ENCODE assay signal across 8 mouse cellular contexts in genomic region chr6:50254723-50255184, GRCm38 (mm10). TPM values are rescaled to one million over a fixed set of nuclear protein-coding genes. Genes with fewer than 3 reads are reported as not detected.
DNase-seq lines count a peak whose midpoint lies in the region; ATAC-seq and TF ChIP-seq lines count a peak whose summit lies in the region.

No protein-coding gene starts in this region.

- TF ChIP-seq CTCF in MEL (IDR thresholded peaks at IDR 0.05 in 2 of 3, conservative IDR thresholded peaks at IDR 0.05 in 1 of 3; ENCODE audit: control insufficient read depth in 1 of 3, insufficient read depth in 1 of 3, low read depth in 2 of 3, low read length in 3 of 3, poor library complexity in 1 of 3, severe bottlenecking in 1 of 3), result no peak

- TF ChIP-seq EP300 in MEL (IDR thresholded peaks at IDR 0.05; ENCODE audit: low read depth in 1 of 2, low read length in 2 of 2), result peak; percentile 46 to 51; a peak in 3 of 4 replicates

- peaks cover 0 to 7% of the 10 kb centered on the region in 2 experiments; a peak in 2 of 4 replicates for H3K36me3 ChIP-seq in MEL (ENCODE audit: control insufficient read depth in 1 of 2, insufficient read depth in 2 of 2, low read length in 2 of 2)

- H3K4me1 ChIP-seq in MEL (ENCODE audit: control insufficient read depth in 1 of 2, insufficient read depth in 2 of 2, low read length in 2 of 2), result peaks cover 4 to 8% of the 10 kb centered on the region in 2 experiments; a peak in 3 of 4 replicates

- peak overlapping the region; percentile 25 to 48 for H3K4me3 ChIP-seq in MEL (ENCODE audit: control insufficient read depth in 1 of 2, insufficient read depth in 1 of 2, low read depth in 2 of 2, low read length in 2 of 2)

- TF ChIP-seq RAD21 in MEL (IDR thresholded peaks at IDR 0.05; ENCODE audit: low read depth, low read length), result no peak

- peak overlapping the region; percentile 10; the same call in 1 of the 2 replicates for H3K9ac ChIP-seq in MEL (ENCODE audit: control insufficient read depth, low read depth, low read length, poor library complexity, severe bottlenecking)

- no peak for ATAC-seq in activated CD4-positive, CD25-positive, alpha-beta regulatory T cell, adult 4 months

- no peaks in the 10 kb centered on the region for H3K9me3 ChIP-seq in MEL (replicated peaks; ENCODE audit: insufficient read depth, low read length)

- peak; percentile 87 for DNase-seq in MEL (ENCODE audit: low read depth, low spot score)
- DNase-seq in adrenal gland, postnatal 4 days (ENCODE audit: low spot score in 2 of 2), result peak; percentile 8 to 24
- peak; percentile 66 for DNase-seq in heart, adult 8-10 months (ENCODE audit: low spot score)
- peak; percentile 91 for DNase-seq in kidney, postnatal 25 days
- DNase-seq in lung, postnatal 4 days, result peak; percentile 66 to 75
- peak; percentile 80 for DNase-seq in telencephalon, adult 2 months (ENCODE audit: low read depth, low spot score)
- DNase-seq in thymus, postnatal 0 days (ENCODE audit: low spot score), result no peak

- H3K27ac ChIP-seq in MEL (ENCODE audit: control insufficient read depth, low read depth, low read length), result peak overlapping the region; percentile 33; the same call in 1 of the 2 replicates

- H3K79me2 ChIP-seq in MEL (ENCODE audit: control insufficient read depth, insufficient read depth, low read length, poor library complexity), result no peaks in the 10 kb centered on the region

- peaks cover 4% of the 10 kb centered on the region in 2 experiments for H3K27me3 ChIP-seq in MEL (ENCODE audit: control insufficient read depth in 1 of 2, insufficient read depth in 2 of 2, low read length in 2 of 2)

- TF ChIP-seq POLR2A in MEL (IDR thresholded peaks at IDR 0.05; ENCODE audit: control insufficient read depth in 1 of 2, insufficient read depth in 1 of 2, low read depth in 1 of 2, low read length in 2 of 2, poor library complexity in 1 of 2), result no peak

TF ChIP-seq in MEL, 35 proteins besides CTCF, POLR2A, EP300 and RAD21:
- TF ChIP-seq NELFE (IDR thresholded peaks at IDR 0.05; ENCODE audit: low read depth, low read length) (no peak), E2F4 (IDR thresholded peaks at IDR 0.05; ENCODE audit: borderline replicate concordance, low read depth, low read length) (no peak), MAX (IDR thresholded peaks at IDR 0.05; ENCODE audit: low read length) (peak; percentile 83), HCFC1 (IDR thresholded peaks at IDR 0.05; ENCODE audit: low read depth, low read length) (no peak), MYC (IDR thresholded peaks at IDR 0.05; ENCODE audit: low read depth, low read length) (no peak), MYB (IDR thresholded peaks at IDR 0.05; ENCODE audit: low read depth, low read length) (no peak), CHD2 (IDR thresholded peaks at IDR 0.05; ENCODE audit: low read length) (no peak), CHD1 (IDR thresholded peaks at IDR 0.05; ENCODE audit: low read depth, low read length) (no peak), MEF2A (IDR thresholded peaks at IDR 0.05; ENCODE audit: extremely low read depth, insufficient replicate concordance, low read depth, low read length, poor library complexity, severe bottlenecking) (no peak), BHLHE40 (IDR thresholded peaks at IDR 0.05; ENCODE audit: borderline replicate concordance, low read depth, low read length) (no peak), GABPA (IDR thresholded peaks at IDR 0.05; ENCODE audit: low read depth, low read length) (no peak), MXI1 (IDR thresholded peaks at IDR 0.05; ENCODE audit: low read depth, low read length) (peak; percentile 72), TCF12 (IDR thresholded peaks at IDR 0.05; ENCODE audit: low read depth, low read length) (no peak), TAL1 (IDR thresholded peaks at IDR 0.05; ENCODE audit: low read length) (no peak), ZKSCAN1 (IDR thresholded peaks at IDR 0.05; ENCODE audit: low read depth, low read length) (no peak), POLR2AphosphoS5 (IDR thresholded peaks at IDR 0.05; ENCODE audit: borderline replicate concordance, low read depth, low read length) (no peak), SIN3A (IDR thresholded peaks at IDR 0.05; ENCODE audit: low read length) (0 out of 2 replicates have a peak, but pooled peaks have one; percentile 26), JUND (IDR thresholded peaks at IDR 0.05; ENCODE audit: low read depth, low read length) (peak; percentile 71; the same call in 1 of the 2 replicates), ZMIZ1 (IDR thresholded peaks at IDR 0.05; ENCODE audit: low read depth, low read length) (no peak), USF1 (IDR thresholded peaks at IDR 0.05; ENCODE audit: low read depth, low read length) (peak; percentile 86), ETS1 (IDR thresholded peaks at IDR 0.05; ENCODE audit: low read depth, low read length) (peak; percentile 62), ZC3H11A (IDR thresholded peaks at IDR 0.05; ENCODE audit: low read depth, low read length) (no peak), NRF1 (IDR thresholded peaks at IDR 0.05; ENCODE audit: insufficient read depth, low read depth, low read length, poor library complexity, severe bottlenecking) (no peak), USF2 (IDR thresholded peaks at IDR 0.05; ENCODE audit: borderline replicate concordance in 1 of 2, insufficient read depth in 1 of 2, low read depth in 1 of 2, low read length in 2 of 2) (peak in 1 of 2 experiments; percentile 44; a peak in 1 of 4 replicates), MAFK (IDR thresholded peaks at IDR 0.05; ENCODE audit: borderline replicate concordance, low read depth, low read length) (no peak), TBP (IDR thresholded peaks at IDR 0.05; ENCODE audit: low read depth, low read length) (no peak), UBTF (IDR thresholded peaks at IDR 0.05; ENCODE audit: borderline replicate concordance, insufficient read depth, low read depth, low read length) (no peak), SMC3 (IDR thresholded peaks at IDR 0.05; ENCODE audit: low read depth, low read length) (no peak), RCOR1 (IDR thresholded peaks at IDR 0.05; ENCODE audit: low read depth, low read length) (no peak), KAT2A (conservative IDR thresholded peaks at IDR 0.05; ENCODE audit: low read depth, low read length) (no peak), POLR2AphosphoS2 (IDR thresholded peaks at IDR 0.05; ENCODE audit: low read length) (no peak), ELF1 (IDR thresholded peaks at IDR 0.05; ENCODE audit: low read depth, low read length) (no peak), ZNF384 (IDR thresholded peaks at IDR 0.05; ENCODE audit: low read depth, low read length) (0 out of 2 replicates have a peak, but pooled peaks have one; percentile 43), GATA1 (IDR thresholded peaks at IDR 0.05; ENCODE audit: low read depth, low read length) (no peak), MAZ (IDR thresholded peaks at IDR 0.05; ENCODE audit: low read depth, low read length) (no peak)
TF ChIP-seq in MEL: peak in this region for 8.

RNA-seq across cellular contexts. Expression of gene Gsdme, which starts 8.9 kb away (rescaled TPM):
- total RNA-seq in MEL (2012; rRNA removed), result 0.20 and 0.27 TPM in 2 replicates
- 1 to 10 TPM in 1 of 2 experiments, not detected in 1; 1.5 TPM for polyA plus RNA-seq in MEL (2012; ENCODE audit: insufficient read depth in 1 of 2, insufficient read length in 2 of 2, low read depth in 1 of 2, low replicate concordance in 2 of 2, missing spikeins in 1 of 2)
- total RNA-seq in adrenal gland, postnatal 4 days (2021), result 1 to 10 TPM; 4.3 to 5.0 TPM
- under 1 TPM; 0.27 to 0.75 (median 0.55) TPM for total RNA-seq in heart, adult 8-10 months (2022)
- polyA plus RNA-seq in thymus, postnatal 0 days (2015; fragmentation: Nextera tagmentation; extraction: Ambion mirVana), result 19.1 and 23.8 TPM in 2 replicates
- polyA plus RNA-seq in activated CD4-positive, CD25-positive, alpha-beta regulatory T cell, adult 4 months (2017; shearing (Covaris generic)), result 10 to 100 TPM; 16.9 to 17.6 TPM
